11 mouse cellular contexts compared by ENCODE assay signal in genomic region chr4:124035657-124036061, GRCm38 (mm10).
DNase-seq lines count a peak whose midpoint lies in the region; ATAC-seq lines count a peak whose summit lies in the region.
"Had no signal": no experiment of that assay in that cellular context is flagged by ENCODE, and none has a peak within 500 bp of the region (broad histone marks: within the 10 kb centered on the region; RNA-seq: fewer than 3 reads in every experiment).

No protein-coding gene starts in this region.

- no peak overlapping the region for H3K9ac ChIP-seq in heart, embryonic 16.5 days (ENCODE audit: low read length)
- H3K9ac ChIP-seq in hindbrain, embryonic 11.5 days (ENCODE audit: low read depth, low read length), result no peak overlapping the region; the same call in 1 of the 2 replicates
- H3K9ac ChIP-seq in neural tube, embryonic 12.5 days, result 0 out of 2 replicates have a peak overlapping the region, but pooled peaks have one; percentile 7
- H3K9ac ChIP-seq: liver, embryonic 13.5 days; stomach, embryonic 15.5 days had no signal

- no peaks in the 10 kb centered on the region for H3K36me3 ChIP-seq in heart, embryonic 16.5 days (ENCODE audit: control insufficient read depth, insufficient read depth)
- H3K36me3 ChIP-seq in heart, embryonic 10.5 days, result no peaks in the 10 kb centered on the region
- no peaks in the 10 kb centered on the region for H3K36me3 ChIP-seq in hindbrain, embryonic 11.5 days (ENCODE audit: control insufficient read depth, insufficient read depth, low read length)
- H3K36me3 ChIP-seq in neural tube, embryonic 12.5 days, result no peaks in the 10 kb centered on the region
- H3K36me3 ChIP-seq: liver, embryonic 13.5 days; stomach, embryonic 15.5 days had no signal

- no peak overlapping the region for H3K4me3 ChIP-seq in heart, embryonic 16.5 days (ENCODE audit: low read length)
- H3K4me3 ChIP-seq in heart, embryonic 10.5 days, result no peak overlapping the region
- H3K4me3 ChIP-seq in hindbrain, embryonic 11.5 days (ENCODE audit: low read depth, low read length), result no peak overlapping the region
- H3K4me3 ChIP-seq in neural tube, embryonic 12.5 days, result no peak overlapping the region
- H3K4me3 ChIP-seq: liver, embryonic 13.5 days; stomach, embryonic 15.5 days had no signal

- intact Hi-C loops in gastrocnemius, postnatal 36 days (cut with DNase I), result no loop called here

- no peak overlapping the region for H3K27ac ChIP-seq in heart, embryonic 16.5 days (ENCODE audit: low read length)
- no peak overlapping the region; the same call in 1 of the 2 replicates for H3K27ac ChIP-seq in heart, embryonic 10.5 days
- peak overlapping the region; percentile 87 for H3K27ac ChIP-seq in hindbrain, embryonic 11.5 days (ENCODE audit: low read depth, low read length)
- peak overlapping the region; percentile 77 for H3K27ac ChIP-seq in neural tube, embryonic 12.5 days
- H3K27ac ChIP-seq: liver, embryonic 13.5 days; stomach, embryonic 15.5 days had no signal

- no peaks in the 10 kb centered on the region for H3K9me3 ChIP-seq in heart, embryonic 16.5 days (replicated peaks; ENCODE audit: control insufficient read depth, low read length)
- no peaks in the 10 kb centered on the region for H3K9me3 ChIP-seq in heart, embryonic 10.5 days
- H3K9me3 ChIP-seq in hindbrain, embryonic 11.5 days (ENCODE audit: control insufficient read depth, low read length), result no peaks in the 10 kb centered on the region
- H3K9me3 ChIP-seq in neural tube, embryonic 12.5 days, result no peaks in the 10 kb centered on the region
- H3K9me3 ChIP-seq: liver, embryonic 13.5 days; stomach, embryonic 15.5 days had no signal

- WGBS in heart, embryonic 16.5 days, result 18% methylated on average over 10 of the region's 10 CpGs
- WGBS in heart, embryonic 10.5 days, result 14% methylated on average over 10 of the region's 10 CpGs
- 7% methylated on average over 10 of the region's 10 CpGs for WGBS in hindbrain, embryonic 11.5 days
- 3% methylated on average over 10 of the region's 10 CpGs for WGBS in neural tube, embryonic 12.5 days

- no peak for ATAC-seq in heart, embryonic 16.5 days (replicated peaks; ENCODE audit: extremely low read depth, insufficient read depth, low FRiP score)
- ATAC-seq in hindbrain, embryonic 11.5 days (ENCODE audit: low FRiP score), result peak; percentile 70
- ATAC-seq in neural tube, embryonic 12.5 days (ENCODE audit: low FRiP score, low read depth), result peak; percentile 54; the same call in 1 of the 2 replicates

- H3K4me1 ChIP-seq in heart, embryonic 16.5 days (ENCODE audit: control insufficient read depth, insufficient read depth, low read length), result 0 out of 2 replicates have a peak, but pooled peaks cover 4% of the 10 kb centered on the region
- peaks cover 10% of the 10 kb centered on the region for H3K4me1 ChIP-seq in heart, embryonic 10.5 days
- peaks cover 2% of the 10 kb centered on the region for H3K4me1 ChIP-seq in hindbrain, embryonic 11.5 days (replicated peaks; ENCODE audit: control insufficient read depth, insufficient read depth, low read length)
- peaks cover 27% of the 10 kb centered on the region for H3K4me1 ChIP-seq in neural tube, embryonic 12.5 days
- H3K4me1 ChIP-seq: liver, embryonic 13.5 days had no signal

- no peak for DNase-seq in heart, embryonic 10.5 days (ENCODE audit: low spot score)
- DNase-seq in embryo, embryonic 10.5 days (ENCODE audit: low spot score), result peak; percentile 53
- peak; percentile 53 for DNase-seq in hindbrain, embryonic 11.5 days (ENCODE audit: low spot score)
- no peak for DNase-seq in gastrocnemius, postnatal 36 days
- DNase-seq in Muller cell, postnatal 12 days (ENCODE audit: inconsistent ontology term), result no peak
- no peak for DNase-seq in left cerebral cortex, adult 8-10 months (ENCODE audit: low spot score in 2 of 2)
- DNase-seq: kidney, adult 8-10 months; liver, embryonic 13.5 days had no signal

- H3K4me2 ChIP-seq in heart, embryonic 16.5 days (ENCODE audit: low read depth, low read length), result peak overlapping the region; percentile 38
- peak overlapping the region; percentile 19; the same call in 1 of the 2 replicates for H3K4me2 ChIP-seq in hindbrain, embryonic 11.5 days (replicated peaks; ENCODE audit: low read depth, low read length)
- H3K4me2 ChIP-seq in neural tube, embryonic 12.5 days (replicated peaks), result peak overlapping the region; percentile 48
- H3K4me2 ChIP-seq: liver, embryonic 13.5 days; stomach, embryonic 15.5 days had no signal

- H3K27me3 ChIP-seq in heart, embryonic 16.5 days (ENCODE audit: control insufficient read depth, insufficient read depth, low read length), result no peaks in the 10 kb centered on the region
- peaks cover 30% of the 10 kb centered on the region for H3K27me3 ChIP-seq in heart, embryonic 10.5 days (ENCODE audit: insufficient read depth, poor library complexity, severe bottlenecking)
- H3K27me3 ChIP-seq in hindbrain, embryonic 11.5 days (ENCODE audit: control insufficient read depth, insufficient read depth, low read length), result no peaks in the 10 kb centered on the region
- 0 out of 2 replicates have a peak, but pooled peaks cover 8% of the 10 kb centered on the region for H3K27me3 ChIP-seq in neural tube, embryonic 12.5 days (replicated peaks)

Comparison
In these comparisons a context has a peak if more than half of its experiments do, and no peak if none do; other contexts are left out.
1. H3K27ac ChIP-seq: peak in hindbrain, embryonic 11.5 days (single experiment) and neural tube, embryonic 12.5 days (single experiment); none in heart, embryonic 16.5 days (single experiment) and heart, embryonic 10.5 days (single experiment).
2. DNase-seq: peak in embryo, embryonic 10.5 days (single experiment) and hindbrain, embryonic 11.5 days (single experiment); none in heart, embryonic 10.5 days (single experiment), gastrocnemius, postnatal 36 days (0 of 2), Muller cell, postnatal 12 days (single experiment) and left cerebral cortex, adult 8-10 months (0 of 2).
3. Peak in every context shown above with its lines, with median percentiles within 50 percentile points of each other: H3K4me2 ChIP-seq.